Mouse (Mus musculus) heart, adult 2 months (tissue): Measurements from ENCODE around the gene Tiam2. TPM values are rescaled to one million over a fixed set of nuclear protein-coding genes. Genes with fewer than 3 reads are reported as not detected.
A peak's percentile ranks its signal among the peaks of the same experiment; 100 is the strongest.

Experiments
- DNase-seq, 2 experiments: peaks; one replicate each; pipeline ENCODE4 v3.0.0; 2021
- H3K27ac ChIP-seq: fragments of 200-600 bp; 2 replicates; pipeline ENCODE4 v1.8.1; 2022
- H3K27me3 ChIP-seq: fragments of 200-500 bp; 2 replicates; pipeline ENCODE4 v1.6.1; 2012; ENCODE audit warnings: mild to moderate bottlenecking, low read length, inconsistent platforms, mixed read lengths; ENCODE audit not compliant: control insufficient read depth, insufficient read depth
- H3K36me3 ChIP-seq: fragments of 200-500 bp; 2 replicates; pipeline ENCODE4 v1.6.1; 2012; ENCODE audit warnings: low read length, inconsistent platforms; ENCODE audit not compliant: control insufficient read depth, insufficient read depth
- H3K4me1 ChIP-seq: fragments of 200-500 bp; 2 replicates; pipeline ENCODE4 v1.6.1; 2011; ENCODE audit warnings: low read length; ENCODE audit not compliant: control insufficient read depth, insufficient read depth
- H3K4me3 ChIP-seq: fragments of 200-600 bp; 2 replicates; pipeline ENCODE4 v1.8.1; 2022
- H3K79me2 ChIP-seq: fragments of 200-500 bp; replicated peaks from 2 replicates; pipeline ENCODE4 v1.6.1; 2012; ENCODE audit warnings: mild to moderate bottlenecking, inconsistent platforms, low read length, moderate library complexity, mixed read lengths; ENCODE audit not compliant: control insufficient read depth, insufficient read depth
- H3K9ac ChIP-seq: fragments of 200-500 bp; 2 replicates; pipeline ENCODE4 v1.6.1; 2012; ENCODE audit warnings: low read depth, mild to moderate bottlenecking, control low read depth, inconsistent platforms, low read length, mixed read lengths
- CTCF ChIP-seq: fragments of 200-600 bp; IDR thresholded peaks from 2 replicates; pipeline ENCODE4 v1.8.1; 2022; ENCODE audit warnings: antibody characterized with exemption, mild to moderate bottlenecking, moderate library complexity
- EP300 ChIP-seq: fragments of 200-500 bp; IDR thresholded peaks from 2 replicates; pipeline ENCODE4 v1.6.1; 2011; ENCODE audit warnings: low read depth, low read length, control low read depth; ENCODE audit not compliant: insufficient read depth
- POLR2A ChIP-seq: fragments of 200-500 bp; IDR thresholded peaks from 2 replicates; pipeline ENCODE4 v1.6.1; 2011; ENCODE audit warnings: mild to moderate bottlenecking, low read depth, low read length, control low read depth; ENCODE audit not compliant: insufficient read depth
- WGBS: fragments of 180-500 bp; shearing (Covaris S2); methylation state at CpG from one replicate; pipeline ENCODE4 v1.1.7; 2018; 5-methylcytosine and 5-hydroxymethylcytosine counted together
- intact Hi-C: fragments of 180-260 bp; cut with DNase I; formaldehyde crosslinking; loops from one replicate; pipeline ENCODE4 v1.15.1; 2025
- polyA plus RNA-seq: library from polyadenylated mRNA; depleted of rRNA; stranded (reverse); fragments of >200 nt; gene quantifications from 2 replicates; pipeline ENCODE4 v1.2.3, GENCODE M21; 2012
- total RNA-seq, 2 experiments: library from RNA; stranded (reverse); gene quantifications; 2 replicates each; pipeline ENCODE4 v1.2.3; 2021

The Tiam2 gene
- total and polyA plus RNA-seq, 3 experiments, result 1.1 to 2.7 (median 2.3) TPM

DNA sequence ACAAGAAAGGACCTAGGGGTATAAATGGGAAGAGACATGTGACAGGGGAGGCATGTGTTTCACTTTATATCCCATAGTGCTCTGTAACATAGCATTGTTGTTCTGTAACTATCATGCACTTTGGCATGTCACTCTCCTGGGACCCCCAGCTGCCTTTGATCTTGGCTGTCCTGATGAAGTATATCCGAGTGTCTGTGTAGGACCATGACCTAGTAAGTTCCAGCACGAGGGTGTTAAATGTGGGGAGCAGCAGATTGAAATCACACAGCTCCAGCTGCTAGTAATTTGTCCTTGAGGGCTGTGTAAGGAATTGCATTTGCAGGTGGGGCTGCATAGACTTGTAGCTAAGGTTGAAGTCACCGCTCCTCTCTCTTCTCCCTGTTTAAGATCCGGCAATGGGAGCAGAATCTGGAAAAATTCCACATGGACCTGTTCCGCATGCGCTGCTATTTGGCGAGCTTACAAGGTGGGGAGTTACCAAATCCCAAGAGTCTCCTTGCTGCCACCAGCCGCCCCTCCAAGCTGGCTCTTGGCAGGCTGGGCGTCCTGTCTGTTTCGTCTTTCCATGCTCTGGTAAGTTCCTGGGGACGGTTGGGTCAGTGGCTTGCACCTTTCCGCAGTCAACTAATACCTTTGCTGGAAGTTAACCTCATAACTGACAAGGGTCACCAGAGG lies 110.6 kb downstream of the Tiam2 start:
- Histone ChIP-seq H3K4me1 (no peaks in the 10 kb centered on the region), H3K4me3 (no peak overlapping the region), H3K79me2 (no peaks in the 10 kb centered on the region), H3K27ac (no peak overlapping the region), H3K9ac (no peak overlapping the region), H3K27me3 (no peaks in the 10 kb centered on the region), H3K36me3 (no peaks in the 10 kb centered on the region)
- DNase-seq, result no peak
- intact Hi-C loops, result no loop called here
- 73% methylated on average over 12 of the region's 12 CpGs for WGBS
- TF ChIP-seq EP300, result no peak
- TF ChIP-seq POLR2A, result no peak
- no peak for TF ChIP-seq CTCF

DNA sequence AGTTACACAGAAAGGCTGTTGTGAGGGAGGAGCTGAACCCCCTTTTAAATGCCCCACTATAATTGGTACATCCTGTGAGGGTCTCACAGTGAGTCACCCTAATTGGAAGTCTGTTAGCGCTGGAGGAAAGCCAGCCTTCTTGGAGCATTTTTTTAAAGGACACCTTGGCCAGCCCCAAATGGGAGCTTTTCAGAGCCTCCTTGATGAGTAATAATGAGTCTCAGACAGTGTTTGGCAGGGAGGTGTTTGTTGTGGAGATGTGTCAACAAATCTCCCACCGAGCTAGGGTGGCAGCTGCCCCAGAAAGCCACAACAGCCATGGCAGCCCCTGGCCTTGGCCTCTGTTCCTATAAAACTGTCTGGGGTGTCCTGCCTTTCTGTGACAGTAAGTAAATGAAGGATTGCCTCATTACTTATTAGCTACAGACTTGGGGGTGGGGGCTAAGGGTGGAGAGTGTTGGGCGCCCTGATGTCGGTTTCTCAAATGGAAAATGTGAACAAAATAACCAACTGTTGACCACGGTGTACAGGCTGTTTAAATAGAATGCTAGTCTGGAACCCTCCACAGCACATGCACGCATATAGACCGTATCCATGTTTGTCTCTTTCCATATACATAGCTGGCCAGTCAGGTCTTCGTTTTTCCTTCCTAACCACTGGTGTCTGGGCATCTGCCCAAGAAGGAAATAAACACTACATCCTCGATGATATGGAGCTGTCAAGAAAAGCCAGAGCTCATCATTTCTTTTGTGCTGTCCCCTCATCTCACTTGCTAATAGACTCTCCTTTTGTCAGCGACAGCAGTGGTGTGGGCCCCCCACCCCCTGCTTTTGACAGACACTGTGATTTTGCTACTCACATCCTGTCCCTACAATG lies 116.4 kb downstream of the Tiam2 start:
- no peak overlapping the region for H3K27ac ChIP-seq
- H3K36me3 ChIP-seq, result no peaks in the 10 kb centered on the region
- no peak overlapping the region for H3K4me3 ChIP-seq
- no peak for TF ChIP-seq EP300
- intact Hi-C loops, result no loop called here
- no peaks in the 10 kb centered on the region for H3K27me3 ChIP-seq
- 45% methylated on average over 10 of the region's 10 CpGs for WGBS
- no peak overlapping the region for H3K9ac ChIP-seq
- DNase-seq, result no peak
- no peaks in the 10 kb centered on the region; the same call in 1 of the 2 replicates for H3K79me2 ChIP-seq
- H3K4me1 ChIP-seq, result no peaks in the 10 kb centered on the region

DNA sequence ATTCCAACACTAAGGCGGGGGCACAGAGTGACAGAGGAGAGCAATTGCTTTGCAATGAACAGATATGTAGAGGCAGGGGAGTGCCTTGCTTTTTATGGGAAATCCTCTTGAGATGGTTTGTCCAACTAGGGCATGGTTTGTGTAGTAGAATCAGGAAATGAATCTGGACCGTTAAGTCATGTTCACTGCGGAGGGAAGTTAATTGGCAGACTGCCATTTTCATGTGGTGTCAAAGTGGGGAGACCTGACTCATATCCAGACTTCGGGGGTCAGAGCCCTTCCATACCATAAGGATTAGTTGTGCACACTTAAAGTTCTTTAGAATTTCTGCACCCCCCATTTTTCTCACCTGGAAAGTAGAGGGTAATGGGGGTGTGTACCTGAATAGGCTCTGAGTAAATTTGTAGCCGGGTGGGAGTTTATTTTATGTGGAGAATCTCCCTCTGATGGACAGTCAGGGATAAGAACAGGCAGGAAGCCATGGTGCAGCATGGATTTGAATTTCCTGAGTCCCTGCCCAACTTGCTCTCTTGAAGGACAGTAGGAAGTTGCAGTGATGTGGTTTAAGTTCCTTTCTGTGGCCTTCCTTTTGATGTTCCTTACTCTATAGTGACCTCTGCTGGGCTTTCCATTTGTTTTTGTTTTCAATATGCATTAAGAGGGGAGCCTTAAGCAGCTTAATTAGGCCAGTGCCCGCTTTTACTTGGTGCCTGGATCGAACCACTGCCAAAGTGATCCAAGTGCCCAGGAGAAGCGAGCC lies 120.0 kb downstream of the Tiam2 start:
- intact Hi-C loops, result loop anchor here (1.0 to 5.0 kb wide), 3 partner anchors 159 to 214 kb away; no protein-coding TSS in a partner anchor
- Histone ChIP-seq H3K27ac (no peak overlapping the region), H3K27me3 (no peaks in the 10 kb centered on the region), H3K4me1 (no peaks in the 10 kb centered on the region), H3K36me3 (no peaks in the 10 kb centered on the region), H3K9ac (no peak overlapping the region), H3K4me3 (no peak overlapping the region), H3K79me2 (no peaks in the 10 kb centered on the region; the same call in 1 of the 2 replicates)
- DNase-seq, result no peak
- WGBS, result 38% methylated on average over 8 of the region's 8 CpGs
- TF ChIP-seq CTCF (peak; percentile 68), POLR2A (no peak), EP300 (no peak)

DNA sequence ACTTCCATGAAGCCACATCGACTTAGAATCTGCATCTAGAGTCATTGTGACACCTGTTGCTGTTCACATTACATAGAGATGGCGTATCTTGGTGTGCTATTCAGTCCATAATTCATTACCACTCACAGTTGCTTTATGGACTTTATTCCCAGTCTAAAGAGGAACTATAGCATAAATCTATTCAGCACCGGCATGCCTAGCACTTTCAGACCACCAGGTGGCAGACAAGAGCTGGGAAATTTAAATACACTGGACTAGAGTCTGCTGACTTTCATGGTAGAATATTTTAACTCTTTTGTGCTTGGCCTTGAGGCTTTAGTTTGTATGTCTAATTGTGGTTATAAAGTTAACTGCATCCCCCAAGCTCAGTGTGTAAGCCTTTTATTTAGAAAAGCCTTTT lies 122.4 kb downstream of the Tiam2 start:
- Histone ChIP-seq H3K4me3 (no peak overlapping the region), H3K9ac (no peak overlapping the region), H3K4me1 (no peaks in the 10 kb centered on the region), H3K36me3 (no peaks in the 10 kb centered on the region), H3K27ac (no peak overlapping the region), H3K79me2 (no peaks in the 10 kb centered on the region; the same call in 1 of the 2 replicates), H3K27me3 (no peaks in the 10 kb centered on the region)
- 35% methylated on average over 3 of the region's 3 CpGs for WGBS
- intact Hi-C loops, result loop anchor here (1.0 to 5.0 kb wide), 3 partner anchors 62 to 216 kb away; no protein-coding TSS in a partner anchor
- TF ChIP-seq POLR2A (no peak), CTCF (peak; percentile 98), EP300 (no peak)
- peak; percentile 30 to 67 for DNase-seq

DNA sequence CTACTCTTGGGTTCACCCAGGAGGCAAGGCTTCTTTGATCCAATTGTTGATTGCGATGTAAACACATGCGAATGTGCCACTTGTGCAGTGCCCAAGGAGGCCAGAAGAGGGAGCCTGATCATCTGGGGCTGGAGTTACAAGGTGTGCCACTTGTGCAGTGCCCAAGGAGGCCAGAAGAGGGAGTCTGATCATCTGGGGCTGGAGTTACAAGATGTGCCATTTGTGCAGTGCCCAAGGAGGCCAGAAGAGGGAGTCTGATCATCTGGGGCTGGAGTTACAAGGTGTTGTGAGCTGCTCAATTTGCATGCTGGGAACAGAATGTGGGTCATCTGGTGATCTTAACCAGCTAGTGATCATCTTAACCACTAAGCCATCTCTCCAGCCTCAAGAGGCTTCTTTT lies 124.7 kb downstream of the Tiam2 start:
- peak; percentile 53 to 66 for DNase-seq
- intact Hi-C loops, result no loop called here

More for the DNA sequence above, 124.7 kb downstream of the Tiam2 start:
- H3K79me2 ChIP-seq, result no peaks in the 10 kb centered on the region
- TF ChIP-seq POLR2A (no peak), CTCF (peak; percentile 90), EP300 (0 out of 2 replicates have a peak, but pooled peaks have one; percentile 33)
- no peak overlapping the region for H3K27ac ChIP-seq
- no peak overlapping the region for H3K9ac ChIP-seq
- H3K4me3 ChIP-seq, result no peak overlapping the region
- H3K4me1 ChIP-seq, result no peaks in the 10 kb centered on the region
- no peaks in the 10 kb centered on the region; the same call in 1 of the 2 replicates for H3K36me3 ChIP-seq
- WGBS, result 73% methylated on average over 2 of the region's 2 CpGs
- H3K27me3 ChIP-seq, result no peaks in the 10 kb centered on the region
